In genomic region chr5:113844721-113845120, GRCm38 (mm10) we compare ENCODE assay signal across 10 mouse cellular contexts. TPM values are rescaled to one million over a fixed set of nuclear protein-coding genes. Genes with fewer than 3 reads are reported as not detected.
DNase-seq lines count a peak whose midpoint lies in the region; ATAC-seq and TF ChIP-seq lines count a peak whose summit lies in the region.
"Had no signal": no experiment of that assay in that cellular context is flagged by ENCODE, and none has a peak within 500 bp of the region (broad histone marks: within the 10 kb centered on the region; RNA-seq: fewer than 3 reads in every experiment).

No protein-coding gene starts in this region.

- 0 out of 2 replicates have a peak, but pooled peaks cover 2% of the 10 kb centered on the region for H3K36me3 ChIP-seq in kidney, adult 2 months (ENCODE audit: control insufficient read depth, insufficient read depth, low read length)
- H3K36me3 ChIP-seq in forebrain, embryonic 12.5 days (replicated peaks), result peaks cover 90% of the 10 kb centered on the region
- H3K36me3 ChIP-seq in intestine, postnatal 0 days (ENCODE audit: control insufficient read depth, insufficient read depth), result peaks cover 80% of the 10 kb centered on the region
- peaks cover 12% of the 10 kb centered on the region; the same call in 1 of the 2 replicates for H3K36me3 ChIP-seq in liver, embryonic 14.5 days (replicated peaks; ENCODE audit: control insufficient read depth, insufficient read depth, low read depth)

- TF ChIP-seq CTCF in kidney, adult 2 months (conservative IDR thresholded peaks at IDR 0.05; ENCODE audit: insufficient read depth, insufficient read length, low read depth, low read length), result peak; percentile 58
- TF ChIP-seq CTCF in intestine, postnatal 0 days (IDR thresholded peaks at IDR 0.05; ENCODE audit: low read depth), result peak; percentile 79
- TF ChIP-seq CTCF in liver, embryonic 14.5 days (IDR thresholded peaks at IDR 0.05; ENCODE audit: low read depth), result peak; percentile 90

- no peak overlapping the region for H3K27ac ChIP-seq in kidney, adult 2 months (ENCODE audit: insufficient read depth, low read depth, low read length)
- peak overlapping the region; percentile 69; the same call in 1 of the 2 replicates for H3K27ac ChIP-seq in forebrain, embryonic 12.5 days
- H3K27ac ChIP-seq in intestine, postnatal 0 days (ENCODE audit: low read depth, low read length), result 0 out of 2 replicates have a peak overlapping the region, but pooled peaks have one; percentile 41
- no peak overlapping the region for H3K27ac ChIP-seq in liver, embryonic 14.5 days
- H3K27ac ChIP-seq: embryonic facial prominence, embryonic 12.5 days; neural tube, embryonic 13.5 days had no signal

- no peaks in the 10 kb centered on the region for H3K4me1 ChIP-seq in kidney, adult 2 months (ENCODE audit: control insufficient read depth, insufficient read depth, low read length)
- H3K4me1 ChIP-seq in forebrain, embryonic 12.5 days, result no peaks in the 10 kb centered on the region
- H3K4me1 ChIP-seq in intestine, postnatal 0 days (replicated peaks; ENCODE audit: control insufficient read depth, insufficient read depth, low read length), result no peaks in the 10 kb centered on the region
- H3K4me1 ChIP-seq in liver, embryonic 14.5 days (replicated peaks; ENCODE audit: control insufficient read depth in 2 of 2, insufficient read depth in 2 of 2, low read length in 1 of 2), result peaks cover 16% of the 10 kb centered on the region in 2 experiments
- H3K4me1 ChIP-seq: embryonic facial prominence, embryonic 12.5 days; neural tube, embryonic 13.5 days had no signal

- peak; percentile 48 for DNase-seq in kidney, adult 2 months
- DNase-seq in kidney, adult 11 months, result no peak
- DNase-seq in adrenal gland, adult 2 months, result peak; percentile 75
- DNase-seq in liver, embryonic 14.5 days (ENCODE audit: low read depth in 3 of 3, low spot score in 3 of 3), result peak in 1 of 3 experiments; percentile 20
- peak; percentile 72 for DNase-seq in retina, embryonic 14.5 days (ENCODE audit: low spot score)
- DNase-seq in urinary bladder, adult 2 months (ENCODE audit: low spot score), result peak; percentile 64

- no peaks in the 10 kb centered on the region for H3K27me3 ChIP-seq in kidney, adult 2 months (replicated peaks; ENCODE audit: control insufficient read depth, insufficient read depth, low read length)
- H3K27me3 ChIP-seq in forebrain, embryonic 12.5 days, result no peaks in the 10 kb centered on the region
- no peaks in the 10 kb centered on the region for H3K27me3 ChIP-seq in intestine, postnatal 0 days (replicated peaks; ENCODE audit: control insufficient read depth, insufficient read depth, low read length)
- H3K27me3 ChIP-seq in liver, embryonic 14.5 days (ENCODE audit: control insufficient read depth, insufficient read depth, low read length), result no peaks in the 10 kb centered on the region
- H3K27me3 ChIP-seq: embryonic facial prominence, embryonic 12.5 days; neural tube, embryonic 13.5 days had no signal

- H3K9ac ChIP-seq in forebrain, embryonic 12.5 days, result no peak overlapping the region
- no peak overlapping the region for H3K9ac ChIP-seq in intestine, postnatal 0 days (ENCODE audit: low read depth, low read length)
- no peak overlapping the region for H3K9ac ChIP-seq in liver, embryonic 14.5 days (replicated peaks)
- H3K9ac ChIP-seq: embryonic facial prominence, embryonic 12.5 days; neural tube, embryonic 13.5 days had no signal

- no peak for ATAC-seq in forebrain, embryonic 12.5 days (ENCODE audit: low FRiP score)
- no peak for ATAC-seq in intestine, postnatal 0 days
- no peak for ATAC-seq in liver, embryonic 14.5 days (ENCODE audit: insufficient read depth)

- H3K9me3 ChIP-seq in forebrain, embryonic 12.5 days, result no peaks in the 10 kb centered on the region
- no peaks in the 10 kb centered on the region for H3K9me3 ChIP-seq in intestine, postnatal 0 days (ENCODE audit: control insufficient read depth)
- H3K9me3 ChIP-seq in liver, embryonic 14.5 days (ENCODE audit: control insufficient read depth, low read length), result no peaks in the 10 kb centered on the region
- H3K9me3 ChIP-seq: embryonic facial prominence, embryonic 12.5 days; neural tube, embryonic 13.5 days had no signal

- no peak overlapping the region for H3K4me3 ChIP-seq in kidney, adult 2 months (ENCODE audit: insufficient read depth, low read depth, low read length)
- no peak overlapping the region for H3K4me3 ChIP-seq in forebrain, embryonic 12.5 days (replicated peaks)
- H3K4me3 ChIP-seq in intestine, postnatal 0 days (ENCODE audit: low read depth, low read length), result no peak overlapping the region
- no peak overlapping the region for H3K4me3 ChIP-seq in liver, embryonic 14.5 days (ENCODE audit: insufficient read depth in 1 of 2, low read depth in 2 of 2, low read length in 2 of 2)
- H3K4me3 ChIP-seq: embryonic facial prominence, embryonic 12.5 days; neural tube, embryonic 13.5 days had no signal

- H3K4me2 ChIP-seq in forebrain, embryonic 12.5 days, result no peak overlapping the region
- H3K4me2 ChIP-seq in intestine, postnatal 0 days (replicated peaks; ENCODE audit: low read depth), result no peak overlapping the region
- no peak overlapping the region for H3K4me2 ChIP-seq in liver, embryonic 14.5 days (ENCODE audit: low read depth)
- H3K4me2 ChIP-seq: embryonic facial prominence, embryonic 12.5 days; neural tube, embryonic 13.5 days had no signal

- WGBS in kidney, adult 2 months, result 54% methylated on average over 7 of the region's 7 CpGs
- 73% methylated on average over 7 of the region's 7 CpGs for WGBS in forebrain, embryonic 12.5 days
- WGBS in intestine, postnatal 0 days, result 56% methylated on average over 7 of the region's 7 CpGs
- 42% methylated on average over 7 of the region's 7 CpGs for WGBS in liver, embryonic 14.5 days (ENCODE audit: insufficient replicate concordance)

- TF ChIP-seq EP300 in liver, embryonic 14.5 days (IDR thresholded peaks at IDR 0.05; ENCODE audit: low read depth), result no peak

- no peak for TF ChIP-seq POLR2A in kidney, adult 2 months (IDR thresholded peaks at IDR 0.05; ENCODE audit: low read depth, low read length)

RNA-seq across cellular contexts. Expression of gene Selplg, which starts 12.3 kb away (rescaled TPM):
- polyA plus RNA-seq in kidney, adult 2 months (2012; rRNA removed), result 9.6 and 20.5 TPM in 2 replicates
- 1 to 10 TPM; 5.1 to 6.5 TPM for total RNA-seq in adrenal gland, adult 2 months (2021)
- 16.3 and 18.0 TPM in 2 replicates for polyA plus RNA-seq in adrenal gland, adult 2 months (2012; rRNA removed)
- polyA plus RNA-seq in forebrain, embryonic 12.5 days (2016; fragmentation: Nextera tagmentation; extraction: Ambion mirVana), result 0.82 and 0.88 TPM in 2 replicates
- polyA plus RNA-seq in intestine, postnatal 0 days (2015; fragmentation: Nextera tagmentation; extraction: Ambion mirVana), result 2.9 and 3.2 TPM in 2 replicates
- 8.8 and 10.9 TPM in 2 replicates for polyA plus RNA-seq in liver, embryonic 14.5 days (2012; rRNA removed)
- 11.2 and 12.5 TPM in 2 replicates for polyA plus RNA-seq in liver, embryonic 14.5 days (2014; fragmentation: Nextera tagmentation; extraction: Ambion mirVana)
- 8.2 and 10.4 TPM in 2 replicates for polyA plus RNA-seq in urinary bladder, adult 2 months (2012; rRNA removed)

RNA-seq across cellular contexts. Expression of gene Tmem119, which starts 44.4 kb away (rescaled TPM):
- 14.8 and 19.0 TPM in 2 replicates for polyA plus RNA-seq in kidney, adult 2 months (2012; rRNA removed)
- 10 to 100 TPM; 10.1 to 19.8 TPM for total RNA-seq in adrenal gland, adult 2 months (2021)
- polyA plus RNA-seq in adrenal gland, adult 2 months (2012; rRNA removed), result 20.1 and 21.1 TPM in 2 replicates
- 13.9 and 19.4 TPM in 2 replicates for polyA plus RNA-seq in forebrain, embryonic 12.5 days (2016; fragmentation: Nextera tagmentation; extraction: Ambion mirVana)
- 21.1 and 23.0 TPM in 2 replicates for polyA plus RNA-seq in intestine, postnatal 0 days (2015; fragmentation: Nextera tagmentation; extraction: Ambion mirVana)
- 0.94 and 1.1 TPM in 2 replicates for polyA plus RNA-seq in liver, embryonic 14.5 days (2012; rRNA removed)
- 1.1 and 1.4 TPM in 2 replicates for polyA plus RNA-seq in liver, embryonic 14.5 days (2014; fragmentation: Nextera tagmentation; extraction: Ambion mirVana)
- polyA plus RNA-seq in urinary bladder, adult 2 months (2012; rRNA removed), result 42.0 and 42.1 TPM in 2 replicates

Comparison
In these comparisons a context has a peak if more than half of its experiments do, and no peak if none do; other contexts are left out.
1. H3K27ac ChIP-seq: peak in forebrain, embryonic 12.5 days (single experiment) and intestine, postnatal 0 days (single experiment); none in kidney, adult 2 months (single experiment) and liver, embryonic 14.5 days (single experiment).
2. Peak in every context shown above with its lines, with median percentiles within 50 percentile points of each other: CTCF ChIP-seq.